Mouse (Mus musculus): ENCODE data around the gene Cux1. TPM values are rescaled to one million over a fixed set of nuclear protein-coding genes. Genes with fewer than 3 reads are reported as not detected.

Gene Cux1
- polyA plus RNA-seq, 1 experiment from 2014 or later = 68.9 TPM

- WGBS = 86% methylated on average over 2 of the region's 2 CpGs
- H3K9ac ChIP-seq = no peak overlapping the region
- no peaks in the 10 kb centered on the region for H3K9me3 ChIP-seq
- H3K36me3 ChIP-seq = peaks cover 94% of the 10 kb centered on the region
- no peak for ATAC-seq (ENCODE audit: extremely low read depth, insufficient number of reproducible peaks, low FRiP score, low TSS enrichment)
- H3K27me3 ChIP-seq (replicated peaks) = no peaks in the 10 kb centered on the region
- H3K27ac ChIP-seq (replicated peaks) = no peak overlapping the region
- no peak overlapping the region for H3K4me2 ChIP-seq
- peaks cover 16% of the 10 kb centered on the region for H3K4me1 ChIP-seq
- H3K4me3 ChIP-seq = no peak overlapping the region
Measured at GRCm38 (mm10) chr5:136327736-136328135, 239.6 kb downstream of the Cux1 start.

- Histone ChIP-seq H3K4me2 (no peak overlapping the region), H3K36me3 (peaks cover 94% of the 10 kb centered on the region)
- ATAC-seq (ENCODE audit: extremely low read depth, insufficient number of reproducible peaks, low FRiP score, low TSS enrichment) = no peak
Measured at GRCm38 (mm10) chr5:136326626-136327025, 240.7 kb downstream of the Cux1 start.

GRCm38 (mm10) chr5:136324506-136324905 is 242.8 kb downstream of the Cux1 start:
- Histone ChIP-seq H3K36me3 (peaks cover 94% of the 10 kb centered on the region), H3K4me3 (no peak overlapping the region)
- ATAC-seq (ENCODE audit: extremely low read depth, insufficient number of reproducible peaks, low FRiP score, low TSS enrichment) = no peak

More at GRCm38 (mm10) chr5:136326626-136327025, 240.7 kb downstream of the Cux1 start:
- no peak overlapping the region for H3K4me3 ChIP-seq
- 48% methylated on average over 13 of the region's 13 CpGs for WGBS
- H3K4me1 ChIP-seq = peaks cover 16% of the 10 kb centered on the region
- no peak overlapping the region for H3K9ac ChIP-seq
- no peaks in the 10 kb centered on the region for H3K9me3 ChIP-seq
- no peaks in the 10 kb centered on the region for H3K27me3 ChIP-seq (replicated peaks)
- peak overlapping the region; percentile 69 for H3K27ac ChIP-seq (replicated peaks)

GRCm38 (mm10) chr5:136321378-136321777 is 245.9 kb downstream of the Cux1 start:
- no peaks in the 10 kb centered on the region for H3K27me3 ChIP-seq (replicated peaks)
- H3K4me1 ChIP-seq = peaks cover 7% of the 10 kb centered on the region
- 75% methylated on average over 6 of the region's 6 CpGs for WGBS
- peaks cover 99% of the 10 kb centered on the region for H3K36me3 ChIP-seq
- no peak overlapping the region for H3K9ac ChIP-seq
- H3K4me3 ChIP-seq = no peak overlapping the region
- ATAC-seq (ENCODE audit: extremely low read depth, insufficient number of reproducible peaks, low FRiP score, low TSS enrichment) = no peak
- no peak overlapping the region for H3K4me2 ChIP-seq
- no peaks in the 10 kb centered on the region for H3K9me3 ChIP-seq
- H3K27ac ChIP-seq (replicated peaks) = no peak overlapping the region

More at GRCm38 (mm10) chr5:136324506-136324905, 242.8 kb downstream of the Cux1 start:
- H3K27ac ChIP-seq (replicated peaks) = no peak overlapping the region
- no peak overlapping the region for H3K9ac ChIP-seq
- H3K9me3 ChIP-seq = no peaks in the 10 kb centered on the region
- WGBS = 43% methylated on average over 4 of the region's 4 CpGs
- no peak overlapping the region for H3K4me2 ChIP-seq
- H3K4me1 ChIP-seq = peaks cover 20% of the 10 kb centered on the region
- H3K27me3 ChIP-seq (replicated peaks) = no peaks in the 10 kb centered on the region

- Histone ChIP-seq H3K9me3 (no peaks in the 10 kb centered on the region), H3K9ac (no peak overlapping the region), H3K27ac (replicated peaks) (no peak overlapping the region), H3K4me3 (no peak overlapping the region), H3K27me3 (replicated peaks) (no peaks in the 10 kb centered on the region), H3K4me1 (peaks cover 14% of the 10 kb centered on the region), H3K36me3 (peaks cover 99% of the 10 kb centered on the region), H3K4me2 (no peak overlapping the region)
- ATAC-seq (ENCODE audit: extremely low read depth, insufficient number of reproducible peaks, low FRiP score, low TSS enrichment) = no peak
- 92% methylated on average over 14 of the region's 14 CpGs for WGBS
Measured at GRCm38 (mm10) chr5:136312566-136312965, 254.7 kb downstream of the Cux1 start.

GRCm38 (mm10) chr5:136312166-136312565 is 255.1 kb downstream of the Cux1 start:
- Histone ChIP-seq H3K27me3 (replicated peaks) (no peaks in the 10 kb centered on the region), H3K4me2 (no peak overlapping the region), H3K27ac (replicated peaks) (peak overlapping the region; percentile 20; the same call in 1 of the 2 replicates), H3K9me3 (no peaks in the 10 kb centered on the region), H3K9ac (no peak overlapping the region), H3K4me1 (peaks cover 14% of the 10 kb centered on the region), H3K4me3 (no peak overlapping the region), H3K36me3 (peaks cover 99% of the 10 kb centered on the region)
- 51% methylated on average over 4 of the region's 4 CpGs for WGBS
- no peak for ATAC-seq (ENCODE audit: extremely low read depth, insufficient number of reproducible peaks, low FRiP score, low TSS enrichment)

- Histone ChIP-seq H3K27ac (replicated peaks) (no peak overlapping the region), H3K9ac (no peak overlapping the region), H3K4me2 (no peak overlapping the region), H3K9me3 (no peaks in the 10 kb centered on the region), H3K27me3 (replicated peaks) (no peaks in the 10 kb centered on the region), H3K36me3 (peaks cover 97% of the 10 kb centered on the region), H3K4me1 (no peaks in the 10 kb centered on the region), H3K4me3 (no peak overlapping the region)
- no peak for ATAC-seq (ENCODE audit: extremely low read depth, insufficient number of reproducible peaks, low FRiP score, low TSS enrichment)
- WGBS = 86% methylated on average over 5 of the region's 5 CpGs
Measured at GRCm38 (mm10) chr5:136306254-136306653, 261.0 kb downstream of the Cux1 start.

- no peak overlapping the region for H3K27ac ChIP-seq (replicated peaks)
- H3K36me3 ChIP-seq = peaks cover 98% of the 10 kb centered on the region
- WGBS = 85% methylated on average over 19 of the region's 19 CpGs
- no peak overlapping the region for H3K4me3 ChIP-seq
- no peaks in the 10 kb centered on the region for H3K9me3 ChIP-seq
- H3K9ac ChIP-seq = no peak overlapping the region
- no peaks in the 10 kb centered on the region for H3K4me1 ChIP-seq
- no peak overlapping the region for H3K4me2 ChIP-seq
- no peak for ATAC-seq (ENCODE audit: extremely low read depth, insufficient number of reproducible peaks, low FRiP score, low TSS enrichment)
- no peaks in the 10 kb centered on the region for H3K27me3 ChIP-seq (replicated peaks)
Measured at GRCm38 (mm10) chr5:136303409-136303983, 263.8 kb downstream of the Cux1 start.

GRCm38 (mm10) chr5:136300880-136301279 is 266.4 kb downstream of the Cux1 start:
- Histone ChIP-seq H3K4me2 (no peak overlapping the region), H3K9me3 (no peaks in the 10 kb centered on the region), H3K27me3 (replicated peaks) (no peaks in the 10 kb centered on the region), H3K27ac (replicated peaks) (no peak overlapping the region), H3K36me3 (peaks cover 95% of the 10 kb centered on the region), H3K4me3 (no peak overlapping the region), H3K4me1 (no peaks in the 10 kb centered on the region), H3K9ac (no peak overlapping the region)
- WGBS = 88% methylated on average over 6 of the region's 6 CpGs
- no peak for ATAC-seq (ENCODE audit: extremely low read depth, insufficient number of reproducible peaks, low FRiP score, low TSS enrichment)

GRCm38 (mm10) chr5:136297691-136298090 is 269.6 kb downstream of the Cux1 start:
- WGBS = 75% methylated on average over 6 of the region's 6 CpGs
- no peak overlapping the region for H3K27ac ChIP-seq (replicated peaks)
- ATAC-seq (ENCODE audit: extremely low read depth, insufficient number of reproducible peaks, low FRiP score, low TSS enrichment) = no peak
- H3K9me3 ChIP-seq = no peaks in the 10 kb centered on the region
- no peak overlapping the region for H3K4me3 ChIP-seq
- H3K9ac ChIP-seq = no peak overlapping the region
- H3K4me2 ChIP-seq = no peak overlapping the region
- H3K27me3 ChIP-seq (replicated peaks) = no peaks in the 10 kb centered on the region
- peaks cover 17% of the 10 kb centered on the region for H3K4me1 ChIP-seq
- H3K36me3 ChIP-seq = peaks cover 80% of the 10 kb centered on the region

- H3K27me3 ChIP-seq (replicated peaks) = no peaks in the 10 kb centered on the region
- peaks cover 23% of the 10 kb centered on the region for H3K4me1 ChIP-seq
- H3K4me3 ChIP-seq = no peak overlapping the region
- WGBS = 86% methylated on average over 4 of the region's 4 CpGs
- H3K9ac ChIP-seq = no peak overlapping the region
- H3K9me3 ChIP-seq = no peaks in the 10 kb centered on the region
- no peak overlapping the region for H3K27ac ChIP-seq (replicated peaks)
- ATAC-seq (ENCODE audit: extremely low read depth, insufficient number of reproducible peaks, low FRiP score, low TSS enrichment) = no peak
- H3K36me3 ChIP-seq = peaks cover 72% of the 10 kb centered on the region
- H3K4me2 ChIP-seq = no peak overlapping the region
Measured at GRCm38 (mm10) chr5:136296911-136297310, 270.4 kb downstream of the Cux1 start.

GRCm38 (mm10) chr5:136292971-136293418 is 274.3 kb downstream of the Cux1 start:
- Histone ChIP-seq H3K27me3 (replicated peaks) (no peaks in the 10 kb centered on the region), H3K9me3 (no peaks in the 10 kb centered on the region), H3K36me3 (peaks cover 62% of the 10 kb centered on the region), H3K4me3 (no peak overlapping the region), H3K4me1 (peaks cover 57% of the 10 kb centered on the region), H3K4me2 (no peak overlapping the region), H3K9ac (no peak overlapping the region), H3K27ac (replicated peaks) (peak overlapping the region; percentile 73)
- 45% methylated on average over 4 of the region's 4 CpGs for WGBS
- ATAC-seq (ENCODE audit: extremely low read depth, insufficient number of reproducible peaks, low FRiP score, low TSS enrichment) = no peak
